Mouse (Mus musculus): ENCODE measurements around the gene Msi2.

Msi2 gene

GRCm38 (mm10) chr11:88404247-88404677 is 314.1 kb downstream of the Msi2 start:
- DNase-seq (ENCODE audit: low spot score in 2 of 2): no peak

- no peak for DNase-seq (ENCODE audit: low spot score in 2 of 2)
These were observed 316.0 kb downstream of the Msi2 start for GRCm38 (mm10) chr11:88402290-88402689.

GRCm38 (mm10) chr11:88401333-88401732 is 317.0 kb downstream of the Msi2 start:
- DNase-seq (ENCODE audit: low spot score in 2 of 2): no peak

- DNase-seq (ENCODE audit: low spot score in 2 of 2): no peak
These were observed 317.4 kb downstream of the Msi2 start for GRCm38 (mm10) chr11:88400926-88401325.

- no peak for DNase-seq (ENCODE audit: low spot score in 2 of 2)
These were observed 318.1 kb downstream of the Msi2 start for GRCm38 (mm10) chr11:88400235-88400634.

GRCm38 (mm10) chr11:88399431-88399830 is 318.9 kb downstream of the Msi2 start:
- no peak for DNase-seq (ENCODE audit: low spot score in 2 of 2)

- DNase-seq (ENCODE audit: low spot score in 2 of 2): no peak
These were observed 319.3 kb downstream of the Msi2 start for GRCm38 (mm10) chr11:88399028-88399427.

GRCm38 (mm10) chr11:88395076-88395990 is 323.0 kb downstream of the Msi2 start:
- no peak for DNase-seq (ENCODE audit: low spot score in 2 of 2)

GRCm38 (mm10) chr11:88394341-88395075 is 323.8 kb downstream of the Msi2 start:
- DNase-seq (ENCODE audit: low spot score in 2 of 2): no peak

GRCm38 (mm10) chr11:88392715-88393114 is 325.6 kb downstream of the Msi2 start:
- no peak for DNase-seq (ENCODE audit: low spot score in 2 of 2)

- DNase-seq (ENCODE audit: low spot score in 2 of 2): no peak
These were observed 327.0 kb downstream of the Msi2 start for GRCm38 (mm10) chr11:88391181-88391814.

- no peak for DNase-seq (ENCODE audit: low spot score in 2 of 2)
These were observed 328.8 kb downstream of the Msi2 start for GRCm38 (mm10) chr11:88389530-88389929.

- DNase-seq (ENCODE audit: low spot score in 2 of 2): no peak
These were observed 331.4 kb downstream of the Msi2 start for GRCm38 (mm10) chr11:88386916-88387315.

GRCm38 (mm10) chr11:88382449-88382848 is 335.9 kb downstream of the Msi2 start:
- no peak for DNase-seq (ENCODE audit: low spot score in 2 of 2)

- DNase-seq (ENCODE audit: low spot score in 2 of 2): no peak
These were observed 337.0 kb downstream of the Msi2 start for GRCm38 (mm10) chr11:88381145-88381909.

GRCm38 (mm10) chr11:88379635-88380034 is 338.7 kb downstream of the Msi2 start:
- no peak for DNase-seq (ENCODE audit: low spot score in 2 of 2)

GRCm38 (mm10) chr11:88378686-88379339 is 339.5 kb downstream of the Msi2 start:
- DNase-seq (ENCODE audit: low spot score in 2 of 2): no peak

- DNase-seq (ENCODE audit: low spot score in 2 of 2): no peak
These were observed 345.7 kb downstream of the Msi2 start for GRCm38 (mm10) chr11:88372589-88372988.

GRCm38 (mm10) chr11:88369898-88370297 is 348.4 kb downstream of the Msi2 start:
- DNase-seq (ENCODE audit: low spot score in 2 of 2): no peak

GRCm38 (mm10) chr11:88367501-88367900 is 350.8 kb downstream of the Msi2 start:
- no peak for DNase-seq (ENCODE audit: low spot score in 2 of 2)

Data from spleen, postnatal 14 days (tissue).